Comparison of ENCODE assay signal across 8 mouse cellular contexts in the genomic region with DNA sequence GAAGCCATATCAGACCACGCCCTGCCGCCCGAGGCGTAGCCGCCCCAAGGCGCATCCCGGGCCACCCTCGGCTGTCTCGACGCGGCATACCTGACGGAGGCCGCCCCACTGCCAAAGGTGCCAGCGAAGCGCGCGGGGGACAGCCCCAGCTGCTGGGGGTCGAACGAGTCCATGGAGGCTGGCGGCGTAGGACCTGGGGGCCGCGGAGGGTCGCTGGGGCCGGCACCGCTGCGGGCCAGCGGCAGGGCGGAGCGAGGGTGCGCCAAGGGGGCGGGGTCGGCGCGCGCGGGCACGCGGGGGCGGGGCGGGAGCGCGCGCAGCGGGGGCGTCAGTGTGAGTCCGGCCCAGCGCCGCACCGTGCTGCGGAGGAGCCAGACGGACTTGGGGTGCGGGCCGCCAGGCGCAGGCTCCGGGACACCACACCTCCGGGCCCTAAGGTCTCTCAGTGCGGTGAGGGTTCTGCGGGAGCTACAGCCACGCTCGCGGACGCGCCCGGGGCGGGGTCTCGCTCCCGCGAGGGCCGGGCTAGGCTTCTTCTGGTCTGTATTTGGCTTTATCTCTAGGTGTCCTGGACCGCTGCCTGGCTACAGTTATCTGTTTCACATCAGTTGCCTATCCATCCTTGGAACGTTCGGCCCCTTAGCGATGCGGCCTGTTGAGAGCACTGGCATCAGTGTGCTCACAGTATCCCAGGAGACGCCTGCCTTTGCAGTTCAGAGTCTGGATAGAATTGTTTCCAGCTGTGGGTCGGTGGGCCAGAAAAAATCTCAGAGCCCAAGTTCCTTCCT.
DNase-seq lines count a peak whose midpoint lies in the region; ATAC-seq and TF ChIP-seq lines count a peak whose summit lies in the region.

No protein-coding gene starts in this region.

- peak overlapping the region; percentile 90 for H3K9ac ChIP-seq in embryonic facial prominence, embryonic 14.5 days (ENCODE audit: low read depth, low read length)
- H3K9ac ChIP-seq in limb, embryonic 13.5 days, result peak overlapping the region; percentile 87
- peak overlapping the region; percentile 98 for H3K9ac ChIP-seq in midbrain, embryonic 15.5 days

- ATAC-seq in embryonic facial prominence, embryonic 14.5 days (ENCODE audit: low read depth), result peak; percentile 90
- peak; percentile 84 for ATAC-seq in limb, embryonic 13.5 days (ENCODE audit: low FRiP score, low read depth)
- ATAC-seq in midbrain, embryonic 15.5 days (replicated peaks), result peak; percentile 86

- H3K27me3 ChIP-seq in embryonic facial prominence, embryonic 14.5 days (replicated peaks; ENCODE audit: control insufficient read depth, insufficient read depth, low read length), result no peaks in the 10 kb centered on the region
- no peaks in the 10 kb centered on the region for H3K27me3 ChIP-seq in limb, embryonic 13.5 days
- no peaks in the 10 kb centered on the region for H3K27me3 ChIP-seq in midbrain, embryonic 15.5 days (replicated peaks)

- H3K4me2 ChIP-seq in embryonic facial prominence, embryonic 14.5 days (ENCODE audit: low read depth, low read length), result peak overlapping the region; percentile 89
- H3K4me2 ChIP-seq in limb, embryonic 13.5 days (replicated peaks), result peak overlapping the region; percentile 90
- peak overlapping the region; percentile 61 for H3K4me2 ChIP-seq in midbrain, embryonic 15.5 days

- peaks cover 7% of the 10 kb centered on the region; the same call in 1 of the 2 replicates for H3K36me3 ChIP-seq in embryonic facial prominence, embryonic 14.5 days (ENCODE audit: control insufficient read depth, insufficient read depth, low read length)
- H3K36me3 ChIP-seq in limb, embryonic 13.5 days, result 0 out of 2 replicates have a peak, but pooled peaks cover 6% of the 10 kb centered on the region
- H3K36me3 ChIP-seq in midbrain, embryonic 15.5 days (replicated peaks), result no peaks in the 10 kb centered on the region

- H3K9me3 ChIP-seq in embryonic facial prominence, embryonic 14.5 days (ENCODE audit: control insufficient read depth, low read length), result no peaks in the 10 kb centered on the region
- H3K9me3 ChIP-seq in limb, embryonic 13.5 days, result no peaks in the 10 kb centered on the region
- H3K9me3 ChIP-seq in midbrain, embryonic 15.5 days, result no peaks in the 10 kb centered on the region

- no peak for TF ChIP-seq CTCF in bone marrow, adult 2 months (IDR thresholded peaks at IDR 0.05; ENCODE audit: control insufficient read depth, insufficient read depth, low read length)

- no peaks in the 10 kb centered on the region for H3K4me1 ChIP-seq in bone marrow, adult 2 months (ENCODE audit: control insufficient read depth, insufficient read depth, low read length)
- H3K4me1 ChIP-seq in embryonic facial prominence, embryonic 14.5 days (ENCODE audit: control insufficient read depth, insufficient read depth, low read length), result peaks cover 12% of the 10 kb centered on the region; the same call in 1 of the 2 replicates
- peaks cover 27% of the 10 kb centered on the region for H3K4me1 ChIP-seq in limb, embryonic 13.5 days
- H3K4me1 ChIP-seq in midbrain, embryonic 15.5 days, result peaks cover 29% of the 10 kb centered on the region

- TF ChIP-seq POLR2A in bone marrow, adult 2 months (IDR thresholded peaks at IDR 0.05; ENCODE audit: borderline replicate concordance, control insufficient read depth, low read depth, low read length), result no peak

- peak overlapping the region; percentile 77 for H3K27ac ChIP-seq in bone marrow, adult 2 months (ENCODE audit: control insufficient read depth, insufficient read depth, low read depth, low read length, poor library complexity)
- peak overlapping the region; percentile 97 for H3K27ac ChIP-seq in embryonic facial prominence, embryonic 14.5 days (replicated peaks; ENCODE audit: low read depth, low read length)
- peak overlapping the region; percentile 97 for H3K27ac ChIP-seq in limb, embryonic 13.5 days
- H3K27ac ChIP-seq in midbrain, embryonic 15.5 days, result peak overlapping the region; percentile 98

- peak; percentile 77 for DNase-seq in 416B (ENCODE audit: low read depth)
- peak; percentile 92 for DNase-seq in embryonic facial prominence, embryonic 14.5 days (ENCODE audit: low spot score)
- peak; percentile 82 to 87 for DNase-seq in heart, adult 9 months (ENCODE audit: low spot score in 2 of 2)
- DNase-seq in kidney, adult 9 months, result peak; percentile 79
- peak; percentile 57 to 79 for DNase-seq in spleen, adult 18-20 months

- under 1% methylated on average over 72 of the region's 77 CpGs for WGBS in bone marrow, adult 2 months
- 0% methylated on average over 29 of the region's 77 CpGs for WGBS in embryonic facial prominence, embryonic 14.5 days
- under 1% methylated on average over 76 of the region's 77 CpGs for WGBS in limb, embryonic 13.5 days
- under 1% methylated on average over 77 of the region's 77 CpGs for WGBS in midbrain, embryonic 15.5 days

- H3K4me3 ChIP-seq in bone marrow, adult 2 months (replicated peaks; ENCODE audit: control insufficient read depth, low read depth, low read length), result peak overlapping the region; percentile 90
- H3K4me3 ChIP-seq in embryonic facial prominence, embryonic 14.5 days (ENCODE audit: low read depth, low read length), result peak overlapping the region; percentile 95
- H3K4me3 ChIP-seq in limb, embryonic 13.5 days, result peak overlapping the region; percentile 94
- peak overlapping the region; percentile 93 for H3K4me3 ChIP-seq in midbrain, embryonic 15.5 days

Comparison
In these comparisons a context has a peak if more than half of its experiments do, and no peak if none do; other contexts are left out.
1. Peak in every context shown above with its lines: DNase-seq, ATAC-seq, H3K4me3 ChIP-seq and H3K27ac ChIP-seq.